8 mouse cellular contexts compared by ENCODE assay signal in genomic region chr11:12384826-12385225, GRCm38 (mm10).
DNase-seq lines count a peak whose midpoint lies in the region; ATAC-seq and TF ChIP-seq lines count a peak whose summit lies in the region.

No protein-coding gene starts in this region.

- peak; percentile 66 for ATAC-seq in frontal cortex, adult (ENCODE audit: low TSS enrichment)
- ATAC-seq in lung, postnatal 0 days = no peak

- no peak overlapping the region for H3K4me2 ChIP-seq in lung, postnatal 0 days (replicated peaks; ENCODE audit: low read depth, low read length)

- WGBS in lung, postnatal 0 days = 39% methylated on average over 2 of the region's 2 CpGs

- TF ChIP-seq EP300 in lung, postnatal 0 days (IDR thresholded peaks at IDR 0.05) = no peak

- intact Hi-C loops in heart, postnatal 14 days (cut with DNase I) = no loop called here

- H3K36me3 ChIP-seq in lung, postnatal 0 days (ENCODE audit: insufficient read depth, low read length) = no peaks in the 10 kb centered on the region

- DNase-seq in frontal cortex, postnatal 25 days (ENCODE audit: low spot score in 2 of 2) = no peak
- peak; percentile 37 for DNase-seq in lung, postnatal 0 days (ENCODE audit: low spot score)
- DNase-seq in lung, postnatal 25 days (ENCODE audit: low spot score) = no peak
- DNase-seq in heart, postnatal 14 days = peak; percentile 45
- peak; percentile 42 for DNase-seq in skeletal muscle tissue, adult 2 months (ENCODE audit: low read depth, low spot score)
- no peak for DNase-seq in adrenal gland, postnatal 4 days (ENCODE audit: low spot score in 2 of 2)
- DNase-seq in retina, postnatal 1 day = no peak

- H3K4me1 ChIP-seq in lung, postnatal 0 days (ENCODE audit: insufficient read depth, low read depth, low read length) = no peaks in the 10 kb centered on the region; the same call in 1 of the 2 replicates

- no peaks in the 10 kb centered on the region for H3K9me3 ChIP-seq in lung, postnatal 0 days (ENCODE audit: low read length)

- no peak for TF ChIP-seq CTCF in lung, postnatal 0 days (IDR thresholded peaks at IDR 0.05)

- no peak overlapping the region for H3K9ac ChIP-seq in lung, postnatal 0 days (replicated peaks; ENCODE audit: low read depth)

- H3K4me3 ChIP-seq in lung, postnatal 0 days (ENCODE audit: low read depth, low read length) = no peak overlapping the region

- H3K27ac ChIP-seq in lung, postnatal 0 days (ENCODE audit: low read length) = no peak overlapping the region

- H3K27me3 ChIP-seq in lung, postnatal 0 days (replicated peaks; ENCODE audit: insufficient read depth, low read length) = no peaks in the 10 kb centered on the region

Comparison
In these comparisons a context has a peak if more than half of its experiments do, and no peak if none do; other contexts are left out.
1. DNase-seq: peak in lung, postnatal 0 days (single experiment), heart, postnatal 14 days (2 of 2) and skeletal muscle tissue, adult 2 months (single experiment); none in frontal cortex, postnatal 25 days (0 of 2), lung, postnatal 25 days (single experiment), adrenal gland, postnatal 4 days (0 of 2) and retina, postnatal 1 day (single experiment).